Mouse (Mus musculus) spleen, adult 12 weeks (tissue): Measurements from ENCODE around the gene Bfsp1.

Source experiments
- DNase-seq: peaks from one replicate; pipeline ENCODE4 v3.0.0; 2022; ENCODE audit warnings: low spot score

The Bfsp1 gene

GRCm38 (mm10) chr2:143853447-143853846 is 9.5 kb downstream of the Bfsp1 start:
- DNase-seq: no peak

GRCm38 (mm10) chr2:143852295-143853275 is 10.4 kb downstream of the Bfsp1 start:
- no peak for DNase-seq

- DNase-seq: no peak
Measured at GRCm38 (mm10) chr2:143851354-143852221, 11.4 kb downstream of the Bfsp1 start.

GRCm38 (mm10) chr2:143847291-143847690 is 15.7 kb downstream of the Bfsp1 start:
- no peak for DNase-seq

- no peak for DNase-seq
Measured at GRCm38 (mm10) chr2:143846799-143847198, 16.2 kb downstream of the Bfsp1 start.

- DNase-seq: no peak
Measured at GRCm38 (mm10) chr2:143844779-143845178, 18.2 kb downstream of the Bfsp1 start.

GRCm38 (mm10) chr2:143841536-143841935 is 21.4 kb downstream of the Bfsp1 start:
- no peak for DNase-seq

GRCm38 (mm10) chr2:143840895-143841294 is 22.1 kb downstream of the Bfsp1 start:
- DNase-seq: peak; percentile 15

- DNase-seq: no peak
Measured at GRCm38 (mm10) chr2:143839458-143839857, 23.5 kb downstream of the Bfsp1 start.

- no peak for DNase-seq
Measured at GRCm38 (mm10) chr2:143838698-143839097, 24.3 kb downstream of the Bfsp1 start.

GRCm38 (mm10) chr2:143837291-143837701 is 25.7 kb downstream of the Bfsp1 start:
- peak; percentile 37 for DNase-seq

GRCm38 (mm10) chr2:143835820-143836219 is 27.2 kb downstream of the Bfsp1 start:
- DNase-seq: no peak

- DNase-seq: no peak
Measured at GRCm38 (mm10) chr2:143834082-143834481, 28.9 kb downstream of the Bfsp1 start.

- DNase-seq: no peak
Measured at GRCm38 (mm10) chr2:143832721-143833120, 30.3 kb downstream of the Bfsp1 start.

- DNase-seq: no peak
Measured at GRCm38 (mm10) chr2:143831645-143832044, 31.3 kb downstream of the Bfsp1 start.

- DNase-seq: no peak
Measured at GRCm38 (mm10) chr2:143813461-143813860, 49.5 kb downstream of the Bfsp1 start.

GRCm38 (mm10) chr2:143812262-143812661 is 50.7 kb downstream of the Bfsp1 start:
- no peak for DNase-seq

GRCm38 (mm10) chr2:143808789-143809188 is 54.2 kb downstream of the Bfsp1 start:
- no peak for DNase-seq

GRCm38 (mm10) chr2:143806924-143807664 is 55.9 kb downstream of the Bfsp1 start:
- DNase-seq: no peak

GRCm38 (mm10) chr2:143806140-143806923 is 56.6 kb downstream of the Bfsp1 start:
- DNase-seq: no peak

- DNase-seq: no peak
Measured at GRCm38 (mm10) chr2:143801097-143801496, 61.9 kb downstream of the Bfsp1 start.
